Mouse (Mus musculus) kidney, adult 11 months (tissue): ENCODE measurements around the gene Gpx3.

Source experiments
- DNase-seq: peaks from one replicate; pipeline ENCODE4 v3.0.0; 2022

The Gpx3 gene

DNA sequence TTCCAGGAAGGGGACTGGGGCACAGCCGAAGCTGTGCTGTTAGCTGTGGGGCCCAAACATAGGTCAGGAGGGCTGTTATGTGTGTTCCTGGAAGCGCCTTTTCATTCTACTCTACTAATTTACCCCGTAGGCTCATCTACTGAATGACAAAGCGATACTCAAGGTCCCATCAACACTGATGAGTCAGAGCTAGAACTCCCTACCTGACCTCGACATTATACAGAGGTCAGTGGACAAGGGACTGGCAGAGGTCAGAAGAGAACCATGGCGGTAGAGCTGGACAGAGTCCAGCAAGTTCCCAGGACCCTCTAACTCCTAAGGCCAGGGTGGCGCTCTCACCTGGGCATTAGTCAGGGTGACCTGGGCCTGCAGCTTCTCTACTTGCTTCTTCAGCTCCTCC lies 15.2 kb downstream of the Gpx3 start:
- no peak for DNase-seq

DNA sequence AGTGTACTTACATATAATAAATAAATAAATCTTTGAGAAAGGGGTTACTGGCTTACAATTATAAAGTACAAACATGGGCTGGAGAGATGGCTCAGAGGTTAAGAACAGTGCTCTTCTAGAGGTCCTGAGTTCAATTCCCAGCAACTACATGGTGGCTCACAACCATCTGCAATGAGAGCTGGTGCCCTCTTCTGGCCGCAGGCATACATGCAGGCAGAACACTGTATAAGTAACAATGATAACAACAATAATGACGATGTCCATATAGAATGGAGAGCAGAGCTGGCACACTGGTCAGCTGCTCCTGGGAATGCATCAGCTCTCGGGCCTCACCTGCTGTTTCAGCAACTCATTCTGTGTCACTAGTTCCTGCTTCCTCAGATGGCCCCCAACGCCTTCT lies 16.0 kb downstream of the Gpx3 start:
- DNase-seq = no peak

DNA sequence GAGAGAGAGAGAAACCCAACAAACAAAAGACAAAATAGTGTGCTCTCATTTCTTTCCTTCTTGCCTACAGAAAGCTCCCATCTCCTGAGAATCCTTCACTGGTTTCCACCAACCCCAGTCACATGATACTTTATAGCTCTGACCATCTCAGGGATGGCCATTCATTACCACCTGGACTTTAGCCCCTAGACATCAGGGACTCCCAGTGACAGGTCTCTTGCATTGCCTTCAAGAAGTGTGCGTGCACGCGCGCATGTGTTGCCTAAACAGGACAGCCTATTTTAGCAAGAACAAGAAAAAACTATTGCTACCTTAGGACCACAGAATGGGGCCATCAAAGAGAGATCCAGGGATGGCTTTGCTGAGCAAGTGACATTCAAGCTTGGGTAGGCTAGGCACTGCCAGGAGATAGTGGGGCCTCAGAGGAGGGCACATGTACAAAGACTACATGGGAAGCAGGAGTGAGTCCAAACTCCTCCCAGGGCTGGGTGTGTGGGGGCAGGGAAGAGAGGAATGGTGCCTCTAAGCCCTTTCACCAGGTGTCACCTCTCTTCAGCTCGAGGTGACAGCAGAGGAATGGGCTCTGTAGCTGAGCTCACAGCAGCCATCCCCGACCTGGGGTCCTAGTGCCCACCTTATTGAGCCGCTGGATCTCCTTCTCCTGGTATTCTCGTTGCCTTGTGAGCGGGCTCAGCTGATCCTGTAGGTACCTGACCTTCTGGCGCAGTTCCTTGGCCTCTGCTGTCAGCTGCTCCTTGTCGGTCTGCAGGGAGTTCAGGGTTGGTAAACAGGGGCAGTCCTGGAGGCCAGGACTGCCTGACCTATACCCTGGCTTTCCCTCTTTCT lies 18.1 kb downstream of the Gpx3 start:
- DNase-seq = peak; percentile 79

DNA sequence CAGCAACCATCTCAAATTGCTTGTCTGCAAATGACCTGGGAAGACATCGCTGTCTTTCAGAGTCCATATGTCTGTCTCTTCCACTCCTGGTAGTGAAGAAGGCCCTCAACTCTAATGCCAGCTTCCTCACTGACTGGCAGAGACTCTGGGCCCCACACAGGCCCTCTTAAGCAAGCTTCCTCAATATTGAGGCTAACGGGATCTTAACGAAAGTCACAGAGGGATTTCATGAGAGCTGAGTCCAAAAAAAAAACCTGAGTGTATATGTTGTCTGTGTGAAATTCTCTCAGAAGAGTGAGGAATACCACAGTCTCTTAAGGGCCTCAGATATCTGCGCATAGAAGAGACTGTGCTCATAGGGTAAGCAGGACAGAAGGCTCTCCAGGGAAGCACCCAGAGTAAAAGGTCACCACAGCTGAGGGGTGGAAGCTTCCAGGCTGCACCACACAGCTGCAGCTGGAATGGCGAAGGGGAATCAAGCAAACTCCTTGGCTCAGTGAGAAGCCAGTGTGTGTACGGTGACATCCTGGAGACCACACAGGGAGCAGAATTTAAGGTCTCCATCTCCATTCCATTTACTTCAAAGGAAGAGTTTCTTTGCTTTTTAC lies 18.8 kb downstream of the Gpx3 start:
- no peak for DNase-seq

DNA sequence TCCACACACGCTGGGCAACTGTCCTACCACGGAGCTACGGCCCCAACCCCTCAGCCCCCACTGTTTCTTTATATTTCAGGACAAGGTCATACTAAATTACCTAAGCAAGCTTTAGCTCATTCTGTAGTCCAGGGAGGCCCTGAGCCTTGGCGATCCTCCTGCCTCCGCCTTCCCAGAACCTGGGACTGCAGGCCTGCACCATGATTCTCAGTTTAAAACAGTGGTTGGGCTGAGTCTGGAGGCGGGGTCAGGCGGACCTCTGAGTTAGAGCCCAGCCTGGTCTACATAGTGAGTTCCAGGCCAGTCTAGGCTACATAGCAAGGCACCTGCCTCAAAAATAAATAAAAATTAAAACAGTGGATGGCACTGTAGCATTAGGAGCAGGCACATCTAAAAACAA lies 19.5 kb downstream of the Gpx3 start:
- no peak for DNase-seq

DNA sequence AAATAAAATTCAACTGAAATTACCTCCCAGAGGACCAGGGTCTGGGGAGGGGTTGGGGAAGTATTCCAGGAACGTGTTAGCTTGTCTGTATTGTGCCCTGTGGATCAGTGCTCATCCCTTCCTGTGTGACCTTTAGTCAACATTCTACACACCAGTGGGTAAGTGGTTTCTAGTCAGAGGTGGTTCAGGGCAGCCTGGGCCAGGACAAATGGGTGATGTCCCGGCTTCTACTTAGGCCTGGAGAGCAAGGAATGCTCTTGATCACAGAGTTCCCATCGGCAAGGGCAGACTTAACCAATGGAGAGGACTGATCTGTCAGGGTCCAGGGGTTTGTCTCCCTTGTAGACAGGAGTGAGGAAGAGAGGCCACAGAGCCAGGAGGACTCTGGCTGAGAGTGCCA lies 20.2 kb downstream of the Gpx3 start:
- DNase-seq = peak; percentile 54

DNA sequence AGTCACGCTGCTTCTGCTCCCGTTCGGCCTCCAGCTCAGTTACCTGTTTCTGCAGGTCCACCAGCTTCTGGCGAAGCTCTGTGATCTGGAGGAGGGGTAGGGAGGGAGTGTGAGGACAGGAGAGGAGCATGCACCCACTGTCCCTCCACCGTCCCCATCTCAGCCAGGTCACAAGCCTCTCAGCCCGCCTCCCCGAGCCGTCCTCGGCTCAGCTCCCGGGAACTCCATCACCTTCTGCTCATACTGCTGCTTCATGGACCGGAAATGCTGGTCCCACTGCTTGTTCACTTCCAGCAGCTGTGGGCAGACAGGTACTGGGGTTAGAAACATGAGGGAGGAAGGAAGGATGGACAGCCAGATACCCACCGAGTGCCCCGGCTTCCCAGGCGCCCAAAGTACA lies 21.9 kb downstream of the Gpx3 start:
- DNase-seq = no peak

DNA sequence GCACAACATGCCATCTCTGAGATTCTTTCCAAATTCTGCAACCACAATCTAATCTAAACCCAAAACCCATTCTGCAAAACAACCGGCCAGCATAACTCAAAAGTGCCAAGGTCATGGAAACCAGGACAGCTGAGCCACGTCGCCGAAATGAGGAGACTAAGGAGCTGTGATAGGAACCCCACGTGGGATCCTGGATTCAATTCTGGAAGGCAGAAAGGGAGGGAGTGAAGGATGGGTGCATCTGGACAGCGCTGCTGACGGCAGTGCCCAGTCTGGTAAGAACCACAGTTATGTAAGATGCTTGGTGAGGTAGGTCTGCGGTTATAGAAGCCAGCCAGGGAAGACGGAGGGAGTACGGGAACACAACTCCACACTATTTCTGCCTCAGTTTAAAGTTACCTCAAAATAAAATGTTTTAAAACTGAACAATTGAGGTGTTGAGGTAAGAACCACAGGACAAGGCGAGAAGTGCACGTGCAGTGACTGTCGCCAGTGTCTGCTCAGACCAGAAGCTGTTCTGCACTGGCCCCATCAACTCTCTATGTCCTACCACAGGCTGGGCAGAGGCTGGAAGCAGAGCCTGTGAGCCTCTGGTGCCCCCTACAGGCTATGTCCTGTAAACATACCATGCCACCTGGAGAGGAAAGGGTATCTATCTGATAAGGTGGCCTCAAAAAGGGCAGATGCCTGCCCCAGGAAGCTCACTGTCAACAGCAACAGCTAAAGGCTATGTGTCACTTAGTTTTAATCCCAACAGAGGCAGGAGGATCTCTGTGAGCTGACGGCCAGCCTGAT lies 25.3 kb downstream of the Gpx3 start:
- peak; percentile 66 for DNase-seq

DNA sequence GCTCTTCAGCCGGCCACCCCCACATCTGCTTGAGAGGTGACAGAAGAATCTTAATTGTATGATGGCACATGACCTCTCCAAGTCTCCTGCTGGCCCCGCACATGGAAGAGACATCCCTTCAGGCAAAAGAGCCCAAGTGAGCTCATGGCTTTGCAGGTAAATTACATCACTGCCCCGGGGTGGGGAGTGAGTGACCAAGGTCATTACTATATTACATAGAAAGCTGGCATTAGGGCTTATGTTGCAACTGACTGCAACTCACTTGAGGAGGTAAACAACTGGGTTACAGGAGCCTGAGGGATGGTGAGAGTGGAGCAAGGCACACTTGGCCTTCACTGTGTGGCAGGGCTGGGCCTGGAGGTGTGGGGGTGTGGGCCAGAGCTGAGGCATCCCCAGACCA lies 26.0 kb downstream of the Gpx3 start:
- no peak for DNase-seq

DNA sequence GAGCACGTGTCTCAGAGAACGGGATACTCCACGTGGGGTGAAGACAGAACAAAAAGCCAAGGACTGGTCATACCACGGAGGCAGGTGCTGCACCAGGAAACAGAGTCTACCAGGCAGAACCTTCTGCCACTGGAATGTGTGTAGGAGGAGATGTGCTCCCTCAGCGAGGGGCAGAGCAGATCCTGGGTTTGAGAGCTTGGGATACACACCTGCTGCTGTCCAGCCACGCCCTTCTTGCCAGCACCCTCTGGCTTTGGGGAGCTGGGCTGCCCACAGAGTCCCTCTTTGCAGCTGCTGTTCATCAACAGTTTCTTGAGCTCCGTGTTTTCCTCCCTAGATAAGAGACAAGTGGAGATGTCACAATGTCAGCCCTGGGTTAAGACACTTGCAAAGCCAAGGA lies 26.6 kb downstream of the Gpx3 start:
- DNase-seq = no peak

DNA sequence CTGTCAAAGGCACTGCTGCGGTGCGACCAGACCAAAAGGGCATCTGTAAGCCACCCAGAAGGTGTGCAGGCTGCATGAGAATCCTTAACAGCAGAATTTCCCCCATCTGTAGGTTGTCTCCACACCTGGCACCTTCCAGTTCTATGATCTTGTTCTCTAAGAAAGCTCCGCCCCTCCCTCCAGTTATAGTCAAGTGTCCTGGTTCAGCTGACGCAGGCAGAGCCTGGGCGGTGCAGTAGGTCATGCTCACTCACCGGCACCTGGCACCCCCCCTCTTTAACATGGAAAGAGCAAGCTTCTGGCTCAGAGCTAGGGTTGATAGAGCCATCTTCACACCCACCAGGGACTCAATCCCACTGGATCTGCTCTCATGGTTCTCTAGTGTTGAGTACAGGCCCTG lies 27.0 kb downstream of the Gpx3 start:
- DNase-seq = no peak

DNA sequence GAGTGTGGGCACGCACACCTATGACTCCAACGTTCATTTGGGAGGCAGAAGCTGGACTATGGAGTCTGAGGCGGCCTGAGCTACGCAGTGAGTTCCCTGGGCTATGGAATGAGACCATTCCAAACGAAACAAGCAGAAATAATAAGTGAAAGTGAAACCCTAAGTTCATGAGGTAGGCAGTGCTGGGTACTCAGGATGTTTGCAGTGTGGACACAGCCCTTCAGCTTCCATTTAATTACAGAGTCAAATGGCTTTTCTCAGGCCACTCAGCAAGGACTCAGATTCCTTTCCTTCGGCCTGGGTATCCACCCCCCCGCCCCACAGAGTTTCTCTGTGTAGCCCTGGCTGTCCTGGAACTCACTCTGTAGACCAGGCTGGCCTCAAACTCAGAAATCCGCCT lies 27.5 kb downstream of the Gpx3 start:
- no peak for DNase-seq

DNA sequence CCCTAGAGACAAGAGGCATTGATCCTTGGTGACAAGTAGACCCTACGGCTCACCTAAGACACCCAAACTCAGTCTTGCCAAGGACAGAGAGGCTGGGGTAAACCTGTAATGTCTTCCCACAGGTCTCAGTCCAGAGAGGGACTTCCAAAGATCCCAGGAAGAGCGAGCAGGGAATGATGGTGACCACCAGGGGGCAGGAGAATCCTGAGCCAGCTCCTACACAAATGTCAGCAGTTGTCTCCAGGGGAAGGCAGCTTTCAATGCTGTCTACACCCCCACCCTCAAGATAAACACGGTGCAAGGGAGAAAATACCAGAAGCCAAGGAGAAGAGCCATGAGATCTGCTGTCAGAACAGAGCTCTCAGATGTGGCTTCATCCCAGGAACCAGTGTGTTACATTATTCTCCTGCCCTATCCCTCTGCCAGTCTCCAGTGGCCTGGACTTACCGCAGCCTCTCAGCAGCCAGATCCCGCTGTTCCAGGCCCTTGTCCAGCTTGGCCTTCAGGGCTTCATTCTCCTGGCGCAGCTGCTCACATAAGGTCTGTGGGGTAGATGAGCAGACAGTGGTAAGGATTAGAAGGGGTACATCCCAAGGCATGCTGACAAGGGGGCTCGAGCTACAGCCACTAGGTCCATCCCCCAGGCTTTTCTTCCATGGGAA lies 28.2 kb downstream of the Gpx3 start:
- DNase-seq = no peak

DNA sequence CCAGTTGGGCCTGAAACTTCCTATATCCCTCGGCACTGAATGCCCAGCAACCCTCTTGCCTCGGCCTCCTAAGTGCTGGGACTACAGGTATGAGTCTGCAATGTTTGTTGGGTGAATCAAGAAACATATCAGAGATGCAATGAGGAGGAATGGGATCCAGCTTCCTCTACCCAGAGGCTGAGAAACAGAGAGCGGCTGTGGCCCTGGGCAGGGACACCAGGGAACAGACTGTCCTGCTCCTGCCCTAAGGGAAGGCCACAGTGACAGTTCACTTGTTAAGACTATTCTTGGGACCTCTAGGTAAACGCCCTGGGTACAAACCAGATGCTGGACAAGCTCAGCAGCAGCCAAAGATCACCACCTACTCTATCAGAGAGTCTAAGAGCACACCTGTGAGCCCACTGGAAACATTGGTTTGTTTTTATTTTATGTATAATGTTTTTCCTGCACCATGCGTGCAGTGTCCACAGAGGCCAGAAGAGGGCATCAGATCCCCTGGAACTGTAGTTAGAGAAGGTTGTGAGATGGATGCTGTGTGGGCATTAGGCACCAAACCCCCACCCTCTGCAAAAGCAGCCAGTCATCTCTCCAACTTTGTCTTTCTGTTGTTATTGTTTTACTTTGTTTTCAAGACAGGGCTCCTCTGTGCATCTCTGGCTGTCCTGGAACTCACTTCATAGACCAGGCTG lies 29.3 kb downstream of the Gpx3 start:
- no peak for DNase-seq

DNA sequence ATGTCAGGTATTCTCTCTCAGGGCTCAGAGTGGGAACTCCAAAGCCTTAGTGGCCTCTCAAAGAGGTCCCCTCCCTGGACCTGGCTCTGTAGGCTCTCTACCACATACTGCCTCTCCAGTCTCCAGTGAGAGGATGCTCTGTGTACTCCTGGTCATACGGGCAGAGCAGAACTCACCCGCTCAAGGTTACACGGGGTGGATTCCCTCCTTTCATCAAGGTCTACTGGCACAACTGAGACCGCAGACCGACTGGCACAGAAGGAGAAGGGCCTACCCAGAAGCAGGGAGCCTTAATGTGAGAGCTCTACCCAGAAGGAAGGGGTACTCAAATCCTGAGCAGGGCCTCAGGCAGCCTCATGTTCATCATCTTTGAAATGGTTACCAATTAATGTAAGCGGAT lies 30.3 kb downstream of the Gpx3 start:
- DNase-seq = no peak

DNA sequence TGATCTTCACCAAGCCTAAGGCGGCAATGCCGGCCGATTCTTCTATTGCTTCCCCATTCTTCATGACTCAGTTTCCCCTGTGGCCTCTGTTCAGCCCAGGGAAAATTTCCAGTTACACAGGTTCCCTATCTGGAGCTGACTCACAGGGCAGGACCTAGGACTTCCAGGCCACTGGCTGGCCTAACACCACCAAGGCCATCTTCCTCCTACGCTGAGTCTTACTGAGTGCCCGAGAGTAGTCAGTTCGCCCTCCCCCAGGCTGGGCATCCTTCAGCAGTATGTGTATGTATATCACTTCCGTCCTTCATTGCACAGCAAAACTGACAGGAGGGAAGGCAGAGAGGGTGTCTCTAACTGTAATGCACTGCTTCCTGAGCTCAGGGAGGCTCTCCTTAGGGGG lies 31.9 kb downstream of the Gpx3 start:
- no peak for DNase-seq

DNA sequence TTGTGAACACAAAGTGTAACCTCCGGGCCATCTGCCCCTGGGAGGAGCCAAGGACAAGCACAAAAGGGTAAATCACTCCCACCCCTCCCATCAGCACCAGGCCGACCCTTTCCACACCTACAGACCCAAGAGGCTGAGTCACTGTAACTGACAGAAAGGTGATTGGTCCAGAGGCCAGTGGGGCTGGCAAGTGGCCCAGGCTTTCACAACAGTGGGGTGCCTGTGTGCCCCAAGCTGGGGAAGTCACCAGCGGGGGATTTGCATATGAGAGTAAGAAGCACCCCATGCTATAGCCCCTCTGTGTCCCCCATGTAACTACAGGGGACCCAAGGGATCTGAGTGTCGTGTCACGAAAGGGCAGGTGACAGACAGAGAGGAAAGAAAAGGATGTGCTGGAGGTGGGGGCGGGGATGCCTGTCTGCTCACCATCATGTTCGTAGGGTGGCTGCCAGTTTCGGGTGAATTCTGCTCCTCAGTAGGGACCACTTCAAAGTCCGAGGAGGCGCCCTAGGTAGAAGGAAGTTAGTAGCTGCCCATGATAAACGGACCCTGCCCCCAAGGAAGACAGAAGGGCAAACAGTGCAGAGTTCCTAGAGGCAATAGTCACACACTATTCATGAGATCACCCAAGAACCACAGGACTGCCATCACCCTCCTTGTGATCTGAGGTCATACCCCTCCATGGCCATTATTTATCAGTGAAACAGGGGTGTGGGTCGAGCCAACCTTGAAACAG lies 34.0 kb downstream of the Gpx3 start:
- no peak for DNase-seq

DNA sequence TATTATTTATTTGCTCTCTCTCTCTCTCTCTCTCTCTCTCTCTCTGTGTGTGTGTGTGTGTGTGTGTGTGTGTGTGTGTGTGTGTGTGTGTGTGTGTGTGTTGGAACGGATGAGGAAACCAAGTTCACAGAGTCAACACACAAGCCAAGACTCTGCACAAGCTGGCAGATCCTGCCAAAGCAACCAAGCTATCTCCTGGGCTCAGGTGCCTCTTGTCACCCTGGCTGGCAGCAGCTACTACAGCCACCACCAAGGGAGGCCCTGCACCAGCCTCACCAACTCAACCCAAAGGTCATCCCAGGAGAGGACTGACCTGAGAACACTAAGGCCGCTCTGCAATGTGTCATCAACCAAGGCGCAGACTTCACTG lies 34.5 kb downstream of the Gpx3 start:
- no peak for DNase-seq

DNA sequence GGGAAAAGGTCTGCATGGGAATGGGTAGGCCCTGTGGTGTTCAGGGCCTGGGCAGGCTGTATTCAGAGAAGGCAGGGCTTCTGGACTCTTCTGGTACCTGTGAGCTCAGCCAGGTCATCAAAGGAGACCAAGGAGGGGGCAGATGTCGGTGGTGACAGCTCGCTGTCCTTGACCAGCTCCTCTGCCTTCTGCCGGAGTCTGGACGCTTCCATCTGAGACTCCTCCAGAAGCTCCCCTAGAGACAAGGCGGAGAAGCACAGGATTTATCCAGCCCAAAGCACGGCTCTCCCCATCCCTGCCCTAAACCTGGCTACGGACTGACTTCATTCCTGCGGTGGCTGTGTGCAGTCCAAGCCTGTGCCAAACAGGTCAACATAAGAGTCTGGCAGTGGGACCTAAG lies 37.2 kb downstream of the Gpx3 start:
- no peak for DNase-seq

DNA sequence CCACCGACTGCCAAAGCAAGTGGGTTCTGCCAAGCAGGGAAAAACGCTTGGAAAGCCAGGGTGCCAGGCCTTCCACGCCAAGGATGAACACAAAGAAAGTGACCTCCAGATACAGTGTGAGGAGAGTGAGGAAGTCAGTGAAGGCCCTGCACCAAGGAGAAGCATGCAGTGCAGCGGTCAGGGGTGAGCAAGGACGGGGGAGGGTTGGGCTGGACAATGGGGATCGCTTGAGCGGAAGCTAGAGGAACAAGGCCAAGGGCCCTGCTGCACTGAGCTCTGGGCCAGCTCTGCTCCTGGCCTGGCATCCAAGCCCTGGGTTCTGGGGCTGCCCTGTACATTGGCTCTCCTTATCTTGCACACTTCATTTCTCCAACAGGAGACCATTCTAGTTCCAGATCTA lies 37.8 kb downstream of the Gpx3 start:
- DNase-seq = no peak

DNA sequence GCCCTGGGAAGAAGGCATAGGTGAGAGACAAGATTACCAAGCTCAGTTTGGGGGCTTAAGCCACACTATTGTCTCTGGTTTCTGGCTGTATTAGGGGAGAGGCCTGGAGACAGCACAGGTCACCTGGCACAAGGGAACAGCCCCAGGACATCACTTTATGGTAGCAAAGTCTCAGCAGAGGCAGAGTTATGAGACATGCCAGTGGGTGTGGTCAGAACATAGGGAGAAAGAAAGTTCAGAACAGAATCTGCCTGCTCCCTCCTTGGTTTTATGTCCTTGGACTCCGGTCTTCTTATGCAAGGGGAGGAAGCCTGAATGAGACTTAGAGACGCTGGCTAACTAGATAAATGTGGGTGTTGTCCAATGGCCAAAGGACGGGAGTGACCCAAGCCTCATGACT lies 42.4 kb downstream of the Gpx3 start:
- no peak for DNase-seq

DNA sequence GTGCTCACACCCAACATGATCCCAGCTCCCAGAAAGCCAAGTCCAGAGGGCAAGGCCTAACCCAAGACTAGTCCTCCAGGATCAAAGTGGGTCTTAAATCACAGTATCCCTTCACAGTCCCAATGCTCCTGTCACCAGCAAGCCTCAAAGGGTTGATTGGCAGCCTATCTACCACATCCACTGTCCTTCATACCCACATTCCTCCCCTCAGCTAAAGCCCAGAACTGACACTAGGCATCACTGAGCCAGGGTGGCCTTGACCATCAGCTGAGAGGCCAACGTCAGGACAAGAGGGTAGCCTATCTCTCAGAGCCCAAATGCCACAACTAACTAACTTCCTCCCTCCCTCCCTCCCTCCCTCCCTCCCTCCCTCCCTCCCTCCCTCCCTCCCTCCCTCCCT lies 47.5 kb downstream of the Gpx3 start:
- DNase-seq = no peak
